Mouse (Mus musculus): ENCODE results near the gene Slc6a9. TPM values are rescaled to one million over a fixed set of nuclear protein-coding genes. Genes with fewer than 3 reads are reported as not detected.
A peak's percentile ranks its signal among the peaks of the same experiment; 100 is the strongest.

The Slc6a9 gene
- polyA plus RNA-seq, 1 experiment from 2014 or later = 8.9 TPM

DNA sequence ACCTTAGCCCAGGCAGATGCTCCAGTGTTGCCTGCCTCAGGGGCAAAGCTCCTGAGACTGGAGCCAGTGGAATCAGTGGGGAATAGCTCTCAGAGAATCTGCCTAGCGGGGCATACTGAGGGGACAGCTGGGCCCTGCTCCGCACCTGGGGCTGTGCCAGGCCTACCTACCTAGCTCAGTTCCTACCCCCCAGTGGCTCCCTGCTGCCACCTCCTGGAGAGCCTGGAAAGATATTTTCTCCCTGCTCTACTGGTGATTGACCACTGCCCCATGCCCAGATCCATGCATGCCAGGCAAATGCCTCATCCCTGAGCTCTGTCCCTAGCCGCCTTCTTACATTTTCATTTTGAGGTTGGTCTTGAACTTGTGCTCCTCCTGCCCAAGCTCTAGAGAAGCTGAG lies 24.5 kb downstream of the Slc6a9 start:
- no peak for ATAC-seq (ENCODE audit: borderline replicate concordance, extremely low read depth, low FRiP score, low TSS enrichment)
- no peaks in the 10 kb centered on the region for H3K9me3 ChIP-seq
- H3K9ac ChIP-seq = no peak overlapping the region
- H3K36me3 ChIP-seq = no peaks in the 10 kb centered on the region
- H3K4me3 ChIP-seq = no peak overlapping the region
- no peaks in the 10 kb centered on the region for H3K27me3 ChIP-seq
- H3K4me2 ChIP-seq = no peak overlapping the region
- H3K4me1 ChIP-seq = peaks cover 15% of the 10 kb centered on the region
- H3K27ac ChIP-seq = no peak overlapping the region
- WGBS = 53% methylated on average over 3 of the region's 3 CpGs

DNA sequence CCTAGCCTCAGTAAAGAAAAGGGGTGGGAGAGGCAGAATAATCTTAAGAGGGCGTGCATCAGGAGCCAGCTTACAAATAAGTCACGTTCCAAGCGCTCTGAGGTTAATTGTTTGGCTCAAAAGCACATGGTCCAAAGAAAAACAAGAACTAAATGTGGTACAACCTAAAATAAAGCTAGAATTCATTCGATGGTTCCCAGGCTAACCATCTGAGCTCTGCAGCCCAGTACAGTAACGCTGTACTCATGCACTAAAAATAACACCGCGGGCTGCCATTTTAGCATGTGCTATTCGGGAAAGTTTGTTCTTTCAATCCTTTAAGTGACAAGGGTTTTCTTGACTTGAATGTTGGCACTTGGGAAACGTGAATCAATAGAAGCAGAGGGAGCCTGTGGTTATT lies 26.3 kb downstream of the Slc6a9 start:
- H3K4me2 ChIP-seq = no peak overlapping the region
- WGBS = 81% methylated on average over 9 of the region's 9 CpGs
- no peaks in the 10 kb centered on the region for H3K9me3 ChIP-seq
- H3K36me3 ChIP-seq = no peaks in the 10 kb centered on the region
- no peaks in the 10 kb centered on the region for H3K27me3 ChIP-seq
- no peak for ATAC-seq (ENCODE audit: borderline replicate concordance, extremely low read depth, low FRiP score, low TSS enrichment)
- peaks cover 12% of the 10 kb centered on the region for H3K4me1 ChIP-seq
- no peak overlapping the region for H3K9ac ChIP-seq
- H3K27ac ChIP-seq = no peak overlapping the region
- no peak overlapping the region for H3K4me3 ChIP-seq

DNA sequence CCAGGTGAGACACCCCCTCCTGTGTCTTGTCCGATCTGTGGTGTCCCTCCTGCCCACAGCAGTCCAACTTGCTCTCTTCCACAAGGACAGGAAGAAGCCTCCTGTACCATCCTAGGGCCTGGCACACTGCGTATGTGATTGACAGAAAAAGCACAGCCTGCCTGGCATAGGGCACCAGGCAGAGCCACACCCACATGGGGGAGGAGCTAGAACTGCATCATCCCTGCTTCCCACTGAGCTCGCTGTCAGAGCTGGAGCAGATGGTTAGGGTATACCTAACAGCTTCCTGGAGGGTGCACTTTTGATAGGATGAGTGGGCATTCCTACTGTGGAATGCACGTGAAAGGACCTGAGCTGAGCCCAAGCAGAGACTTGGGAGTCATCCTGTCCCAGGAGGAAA lies 28.5 kb downstream of the Slc6a9 start:
- Histone ChIP-seq H3K27me3 (0 out of 2 replicates have a peak, but pooled peaks cover 4% of the 10 kb centered on the region), H3K4me2 (no peak overlapping the region), H3K9ac (no peak overlapping the region), H3K36me3 (no peaks in the 10 kb centered on the region), H3K9me3 (no peaks in the 10 kb centered on the region), H3K4me3 (no peak overlapping the region), H3K27ac (no peak overlapping the region), H3K4me1 (peaks cover 24% of the 10 kb centered on the region)
- no peak for ATAC-seq (ENCODE audit: borderline replicate concordance, extremely low read depth, low FRiP score, low TSS enrichment)
- 45% methylated on average over 4 of the region's 4 CpGs for WGBS

DNA sequence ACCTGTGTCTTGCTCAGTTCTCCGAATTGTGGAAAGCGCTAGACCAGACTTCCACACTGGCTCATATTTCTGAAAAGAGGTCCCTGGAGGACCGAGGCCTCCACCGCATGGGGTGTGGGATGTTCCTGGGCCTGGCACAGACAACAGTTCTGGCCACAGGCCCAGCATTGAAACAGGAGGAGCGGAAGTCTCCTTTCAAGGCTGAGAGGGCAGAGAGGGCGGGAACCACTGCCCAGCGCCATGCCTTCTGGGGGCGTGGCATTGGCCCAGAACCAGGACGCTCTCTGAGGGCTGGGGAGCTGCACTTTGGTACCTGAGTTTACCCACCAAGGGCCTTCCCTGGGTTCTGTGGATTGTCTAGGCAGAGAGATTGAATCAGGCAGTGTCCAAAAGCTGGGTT lies 31.8 kb downstream of the Slc6a9 start:
- Histone ChIP-seq H3K4me3 (no peak overlapping the region), H3K27me3 (0 out of 2 replicates have a peak, but pooled peaks cover 4% of the 10 kb centered on the region), H3K27ac (0 out of 2 replicates have a peak overlapping the region, but pooled peaks have one; percentile 21), H3K9me3 (no peaks in the 10 kb centered on the region), H3K4me2 (peak overlapping the region; percentile 1; the same call in 1 of the 2 replicates), H3K36me3 (no peaks in the 10 kb centered on the region), H3K9ac (no peak overlapping the region), H3K4me1 (peaks cover 24% of the 10 kb centered on the region)
- WGBS = 52% methylated on average over 9 of the region's 9 CpGs
- peak; percentile 46; the same call in 1 of the 2 replicates for ATAC-seq (ENCODE audit: borderline replicate concordance, extremely low read depth, low FRiP score, low TSS enrichment)

DNA sequence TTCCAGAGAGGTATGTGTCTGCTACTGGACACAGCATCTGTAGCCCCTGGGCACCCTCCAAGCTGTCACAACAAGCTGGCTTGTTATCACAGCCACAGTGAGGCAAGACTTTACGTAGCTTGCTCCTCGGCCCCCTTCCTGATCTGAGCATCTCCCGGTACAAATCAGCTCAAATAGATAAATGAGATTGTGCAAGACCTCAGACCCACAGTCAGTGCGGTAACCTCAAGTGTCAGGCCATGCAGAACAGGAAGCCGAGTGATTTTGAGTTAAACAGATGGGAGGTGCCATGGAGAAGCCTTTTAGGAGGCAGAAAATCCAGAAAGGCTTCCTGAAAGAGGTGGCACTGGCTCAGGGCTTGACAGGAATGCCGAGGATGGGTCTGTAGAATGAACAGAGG lies 32.7 kb downstream of the Slc6a9 start:
- H3K27ac ChIP-seq = no peak overlapping the region
- no peak for ATAC-seq (ENCODE audit: borderline replicate concordance, extremely low read depth, low FRiP score, low TSS enrichment)
- peaks cover 22% of the 10 kb centered on the region for H3K4me1 ChIP-seq
- H3K4me2 ChIP-seq = no peak overlapping the region
- no peak overlapping the region for H3K9ac ChIP-seq
- H3K9me3 ChIP-seq = no peaks in the 10 kb centered on the region
- H3K36me3 ChIP-seq = no peaks in the 10 kb centered on the region
- no peak overlapping the region for H3K4me3 ChIP-seq
- H3K27me3 ChIP-seq = 0 out of 2 replicates have a peak, but pooled peaks cover 4% of the 10 kb centered on the region
- WGBS = 43% methylated on average over 6 of the region's 6 CpGs

DNA sequence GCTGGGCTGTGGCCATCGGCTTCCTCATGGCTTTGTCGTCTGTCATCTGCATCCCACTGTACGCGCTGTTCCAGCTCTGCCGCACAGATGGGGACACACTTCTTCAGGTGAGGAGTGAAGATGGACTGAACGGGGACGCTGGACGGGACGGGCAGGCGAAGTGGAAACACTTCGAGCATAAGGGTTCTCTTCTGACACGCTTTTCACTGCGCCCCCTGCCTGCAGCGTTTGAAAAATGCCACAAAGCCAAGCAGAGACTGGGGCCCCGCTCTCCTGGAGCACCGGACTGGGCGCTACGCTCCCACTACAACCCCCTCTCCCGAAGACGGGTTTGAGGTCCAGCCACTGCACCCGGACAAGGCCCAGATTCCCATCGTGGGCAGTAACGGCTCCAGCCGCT lies 33.5 kb downstream of the Slc6a9 start:
- 0 out of 2 replicates have a peak, but pooled peaks cover 4% of the 10 kb centered on the region for H3K27me3 ChIP-seq
- H3K9me3 ChIP-seq = no peaks in the 10 kb centered on the region
- WGBS = 19% methylated on average over 24 of the region's 24 CpGs
- H3K27ac ChIP-seq = no peak overlapping the region
- peaks cover 23% of the 10 kb centered on the region for H3K4me1 ChIP-seq
- ATAC-seq (ENCODE audit: borderline replicate concordance, extremely low read depth, low FRiP score, low TSS enrichment) = no peak
- peak overlapping the region; percentile 20 for H3K4me2 ChIP-seq
- no peak overlapping the region for H3K4me3 ChIP-seq
- no peaks in the 10 kb centered on the region for H3K36me3 ChIP-seq
- H3K9ac ChIP-seq = no peak overlapping the region

DNA sequence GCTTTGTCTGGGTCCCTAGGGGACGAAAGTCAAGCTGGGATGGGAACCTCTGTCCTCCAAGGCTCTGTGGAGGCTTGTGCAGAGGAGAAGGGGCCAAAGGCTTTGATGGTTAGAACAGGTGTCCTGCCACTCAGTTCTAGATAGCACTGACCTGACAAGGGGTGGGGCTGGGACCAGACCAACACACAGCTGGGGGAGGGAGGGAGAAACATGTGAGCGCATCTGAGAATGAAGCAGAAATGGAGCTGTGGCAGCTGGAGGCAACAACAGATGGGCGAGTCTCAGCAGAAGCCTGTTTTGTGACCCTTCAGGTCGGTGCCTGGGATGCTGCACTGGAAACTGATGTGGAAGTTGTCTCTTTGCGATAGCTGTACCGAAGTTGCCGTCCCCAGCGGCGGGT lies 35.0 kb downstream of the Slc6a9 start:
- WGBS = 59% methylated on average over 9 of the region's 9 CpGs
- Histone ChIP-seq H3K4me3 (no peak overlapping the region), H3K27me3 (0 out of 2 replicates have a peak, but pooled peaks cover 4% of the 10 kb centered on the region), H3K27ac (no peak overlapping the region), H3K4me1 (peaks cover 24% of the 10 kb centered on the region), H3K4me2 (no peak overlapping the region), H3K9me3 (no peaks in the 10 kb centered on the region), H3K36me3 (peaks cover 7% of the 10 kb centered on the region), H3K9ac (no peak overlapping the region)
- ATAC-seq (ENCODE audit: borderline replicate concordance, extremely low read depth, low FRiP score, low TSS enrichment) = no peak

DNA sequence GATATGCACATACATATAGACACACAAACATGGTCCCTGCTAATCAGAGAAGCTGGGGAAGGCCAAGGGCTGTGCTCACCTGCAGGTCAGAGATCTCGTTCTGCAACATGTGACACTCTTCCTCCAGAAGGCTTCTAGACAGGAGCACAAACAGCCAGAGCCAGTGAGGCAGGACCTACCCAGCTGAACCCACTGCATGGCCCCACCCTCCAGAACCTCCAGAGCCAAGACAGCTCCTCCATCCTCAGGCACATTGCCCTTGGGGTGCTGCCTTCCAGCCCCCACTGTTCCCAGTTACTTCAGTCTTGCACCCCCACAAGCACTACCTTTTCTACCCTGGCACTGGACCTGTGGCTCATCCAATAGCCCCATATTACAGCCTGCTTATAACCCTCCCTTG lies 36.1 kb downstream of the Slc6a9 start:
- Histone ChIP-seq H3K4me2 (no peak overlapping the region), H3K9ac (no peak overlapping the region), H3K27ac (no peak overlapping the region), H3K9me3 (no peaks in the 10 kb centered on the region), H3K4me1 (peaks cover 23% of the 10 kb centered on the region), H3K4me3 (no peak overlapping the region), H3K27me3 (0 out of 2 replicates have a peak, but pooled peaks cover 4% of the 10 kb centered on the region), H3K36me3 (peaks cover 10% of the 10 kb centered on the region)
- ATAC-seq (ENCODE audit: borderline replicate concordance, extremely low read depth, low FRiP score, low TSS enrichment) = no peak
- 41% methylated on average over 1 of the region's 1 CpGs for WGBS

DNA sequence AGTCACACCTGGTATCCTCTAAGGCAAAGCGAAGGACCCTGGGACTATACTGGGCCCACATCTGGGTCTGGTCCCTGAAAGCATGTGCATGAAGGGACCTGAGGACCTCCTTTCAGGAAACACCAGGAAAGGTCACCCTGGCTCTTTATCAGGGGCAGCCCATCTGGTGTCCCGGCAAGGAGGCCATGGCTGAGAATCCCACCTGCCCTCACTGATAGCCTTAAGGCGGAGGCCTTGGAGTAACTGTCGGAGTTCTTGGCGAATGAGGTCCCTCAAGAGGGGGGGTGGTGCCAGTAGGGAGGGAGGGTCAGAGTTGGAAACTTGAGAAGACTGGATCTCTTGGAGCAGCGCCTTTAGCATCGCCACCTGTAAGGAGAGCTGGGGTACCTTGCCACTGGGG lies 37.5 kb downstream of the Slc6a9 start:
- ATAC-seq (ENCODE audit: borderline replicate concordance, extremely low read depth, low FRiP score, low TSS enrichment) = no peak
- 32% methylated on average over 7 of the region's 7 CpGs for WGBS
- H3K4me1 ChIP-seq = peaks cover 12% of the 10 kb centered on the region; the same call in 1 of the 2 replicates
- no peaks in the 10 kb centered on the region for H3K9me3 ChIP-seq
- 0 out of 2 replicates have a peak, but pooled peaks cover 4% of the 10 kb centered on the region for H3K27me3 ChIP-seq
- H3K4me2 ChIP-seq = no peak overlapping the region; the same call in 1 of the 2 replicates
- H3K9ac ChIP-seq = no peak overlapping the region
- no peak overlapping the region for H3K4me3 ChIP-seq
- peaks cover 10% of the 10 kb centered on the region for H3K36me3 ChIP-seq
- H3K27ac ChIP-seq = no peak overlapping the region

DNA sequence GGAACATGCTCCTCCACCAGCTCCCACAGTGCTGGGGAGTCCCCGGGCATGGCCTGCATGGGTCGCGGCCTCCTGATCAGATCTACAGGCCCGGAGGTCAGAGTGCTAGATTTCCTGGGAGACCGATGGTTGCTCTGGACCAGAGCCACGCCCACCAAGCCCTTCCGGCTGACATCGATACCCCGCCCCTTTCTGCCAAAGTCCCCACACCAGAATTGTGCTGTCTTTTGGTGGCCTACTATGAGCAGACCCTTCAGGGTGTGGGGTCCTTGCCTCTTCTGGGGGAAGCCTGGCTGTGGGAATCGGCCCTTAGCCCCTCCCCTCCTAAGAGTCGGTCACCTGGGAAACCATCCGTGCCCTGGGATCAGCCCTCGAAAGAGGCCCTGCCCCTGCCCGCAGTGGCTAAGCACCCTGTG lies 38.2 kb downstream of the Slc6a9 start, which contains the start of gene Ccdc24:
TSS of gene Ccdc24 (minus strand) at position 87 of the 416 bp plus-strand sequence.
- Histone ChIP-seq H3K4me2 (peak within 1 kb of the TSS; percentile 49), H3K36me3 (peaks cover 10% of the 10 kb centered on the region), H3K4me1 (peaks cover 11% of the 10 kb centered on the region; the same call in 1 of the 2 replicates), H3K27me3 (0 out of 2 replicates have a peak, but pooled peaks cover under 1% of the 10 kb centered on the region), H3K9me3 (no peaks in the 10 kb centered on the region), H3K4me3 (peak within 1 kb of the TSS; percentile 18), H3K9ac (no peak within 1 kb of the TSS), H3K27ac (no peak within 1 kb of the TSS)
- peak; percentile 27; the same call in 1 of the 2 replicates for ATAC-seq (ENCODE audit: borderline replicate concordance, extremely low read depth, low FRiP score, low TSS enrichment)
- 3% methylated on average over 14 of the region's 14 CpGs for WGBS

DNA sequence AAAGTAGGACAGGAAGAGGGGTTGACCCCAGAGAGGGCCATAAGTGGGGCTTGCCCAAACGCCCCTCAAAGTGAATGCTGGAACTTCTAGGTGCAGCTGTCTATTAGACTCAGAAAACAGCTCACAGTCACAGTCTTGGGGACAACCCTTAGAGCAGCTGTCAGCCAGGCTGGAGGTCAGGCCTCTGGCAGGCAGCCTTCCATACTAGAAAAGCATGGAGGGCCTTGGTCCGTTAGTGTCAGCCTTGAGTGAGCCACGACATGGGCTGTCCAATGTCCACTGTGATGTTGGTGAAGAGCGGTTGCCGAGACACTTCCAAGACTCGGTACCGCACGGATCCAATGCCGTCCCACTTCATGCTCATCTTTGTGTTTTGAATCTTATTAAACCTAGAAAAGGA lies 39.3 kb downstream of the Slc6a9 start:
- Histone ChIP-seq H3K4me2 (no peak overlapping the region), H3K4me1 (peaks cover 11% of the 10 kb centered on the region; the same call in 1 of the 2 replicates), H3K36me3 (peaks cover 10% of the 10 kb centered on the region), H3K9me3 (no peaks in the 10 kb centered on the region), H3K9ac (no peak overlapping the region), H3K27me3 (no peaks in the 10 kb centered on the region), H3K27ac (no peak overlapping the region), H3K4me3 (no peak overlapping the region)
- no peak for ATAC-seq (ENCODE audit: borderline replicate concordance, extremely low read depth, low FRiP score, low TSS enrichment)
- 88% methylated on average over 9 of the region's 9 CpGs for WGBS

DNA sequence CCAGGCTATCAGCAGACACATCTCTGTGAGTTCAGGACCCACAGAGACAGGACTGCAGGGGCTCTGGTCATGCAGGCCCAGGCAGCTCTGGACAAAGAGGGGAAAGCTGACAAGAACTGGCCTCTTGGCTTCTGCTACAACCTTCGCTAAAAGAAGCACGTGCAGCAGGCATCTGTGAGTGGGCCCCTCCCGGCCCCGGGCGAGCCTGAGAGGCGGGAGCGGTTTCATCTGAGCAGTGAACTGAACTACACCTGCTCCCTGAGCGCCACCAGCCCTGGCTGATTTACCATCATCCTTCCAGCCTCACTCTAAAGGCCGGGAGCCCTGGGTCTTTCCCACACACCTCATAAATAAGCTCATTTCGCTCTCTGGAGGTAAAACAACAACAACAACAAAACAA lies 44.0 kb downstream of the Slc6a9 start:
- H3K4me1 ChIP-seq = peaks cover 9% of the 10 kb centered on the region; the same call in 1 of the 2 replicates
- no peak overlapping the region for H3K9ac ChIP-seq
- no peak overlapping the region for H3K27ac ChIP-seq
- H3K36me3 ChIP-seq = peaks cover 10% of the 10 kb centered on the region
- 59% methylated on average over 10 of the region's 10 CpGs for WGBS
- no peak overlapping the region for H3K4me3 ChIP-seq
- H3K27me3 ChIP-seq = no peaks in the 10 kb centered on the region
- H3K9me3 ChIP-seq = no peaks in the 10 kb centered on the region
- no peak overlapping the region for H3K4me2 ChIP-seq
- no peak for ATAC-seq (ENCODE audit: borderline replicate concordance, extremely low read depth, low FRiP score, low TSS enrichment)

Data from lung, embryonic 15.5 days (tissue).